Mouse (Mus musculus) neural tube, embryonic 11.5 days (tissue): Measurements from ENCODE around the gene Ccm2. TPM values are rescaled to one million over a fixed set of nuclear protein-coding genes. Genes with fewer than 3 reads are reported as not detected.

Source experiments
- ATAC-seq: fragments of 200-750 bp; cut with Nextera tagmentation; 2 replicates; pipeline ENCODE4 v1.8.0; 2017; ENCODE audit warnings: moderate number of reproducible peaks, mild to moderate bottlenecking, moderate TSS enrichment, moderate library complexity; ENCODE audit not compliant: insufficient read depth, low FRiP score, low TSS enrichment
- DNase-seq: peaks from one replicate; pipeline ENCODE4 v3.0.0-alpha.2; 2015; ENCODE audit warnings: low spot score
- H3K27ac ChIP-seq: fragments of 300-500 bp; sonication (generic); 2 replicates; pipeline ENCODE4 v1.5.1; 2014; ENCODE audit warnings: low read depth, mild to moderate bottlenecking, low read length
- H3K27me3 ChIP-seq: fragments of 300-500 bp; sonication (generic); 2 replicates; pipeline ENCODE4 v1.6.1; 2014; ENCODE audit warnings: mild to moderate bottlenecking, low read length, mixed read lengths; ENCODE audit not compliant: control insufficient read depth, insufficient read depth
- H3K36me3 ChIP-seq: fragments of 300-500 bp; sonication (generic); 2 replicates; pipeline ENCODE4 v1.6.1; 2014; ENCODE audit warnings: mild to moderate bottlenecking, low read length, moderate library complexity, mixed read lengths; ENCODE audit not compliant: control insufficient read depth, insufficient read depth
- H3K4me1 ChIP-seq: fragments of 300-500 bp; sonication (generic); 2 replicates; pipeline ENCODE4 v1.6.1; 2014; ENCODE audit warnings: low read length, mixed read lengths; ENCODE audit not compliant: control insufficient read depth, insufficient read depth
- H3K4me2 ChIP-seq: fragments of 300-500 bp; sonication (generic); 2 replicates; pipeline ENCODE4 v1.6.1; 2014; ENCODE audit warnings: low read depth, mild to moderate bottlenecking, moderate library complexity
- H3K4me3 ChIP-seq: fragments of 300-500 bp; sonication (generic); 2 replicates; pipeline ENCODE4 v1.5.1; 2014; ENCODE audit warnings: low read depth, low read length
- H3K9ac ChIP-seq: fragments of 300-500 bp; sonication (generic); 2 replicates; pipeline ENCODE4 v1.6.1; 2014; ENCODE audit warnings: mild to moderate bottlenecking, low read length
- H3K9me3 ChIP-seq: fragments of 300-500 bp; sonication (generic); 2 replicates; pipeline ENCODE4 v1.6.1; 2016; ENCODE audit warnings: low read length; ENCODE audit not compliant: control insufficient read depth
- WGBS: fragments of 180-500 bp; shearing (Covaris S2); extraction: QIAGEN DNeasy Blood & Tissue Kit; methylation state at CpG from one replicate; pipeline ENCODE4 v1.1.7; 2014; 5-methylcytosine and 5-hydroxymethylcytosine counted together
- polyA plus RNA-seq: library from polyadenylated mRNA; unstranded; fragments of >200 nt; fragmentation: Nextera tagmentation; extraction: Ambion mirVana; gene quantifications from 2 replicates; pipeline ENCODE4 v1.2.1, GENCODE M21; 2014

The Ccm2 gene
- polyA plus RNA-seq, 1 experiment from 2014 or later = 103 TPM

- peaks cover 8% of the 10 kb centered on the region; the same call in 1 of the 2 replicates for H3K27me3 ChIP-seq
- ATAC-seq (no peak), DNase-seq (no peak)
- no peak overlapping the region for H3K4me3 ChIP-seq
- H3K4me2 ChIP-seq = no peak overlapping the region
- H3K9ac ChIP-seq = no peak overlapping the region
- no peak overlapping the region for H3K27ac ChIP-seq
- H3K9me3 ChIP-seq = no peaks in the 10 kb centered on the region
- H3K4me1 ChIP-seq = peaks cover 17% of the 10 kb centered on the region; the same call in 1 of the 2 replicates
- 79% methylated on average over 9 of the region's 9 CpGs for WGBS
- H3K36me3 ChIP-seq = no peaks in the 10 kb centered on the region; the same call in 1 of the 2 replicates
Measured at GRCm38 (mm10) chr11:6602662-6603061, 56.0 kb downstream of the Ccm2 start.

- no peak overlapping the region for H3K27ac ChIP-seq
- H3K9ac ChIP-seq = no peak overlapping the region
- no peak for ATAC-seq
- peak overlapping the region; percentile 67 for H3K4me2 ChIP-seq
- H3K36me3 ChIP-seq = no peaks in the 10 kb centered on the region; the same call in 1 of the 2 replicates
- H3K9me3 ChIP-seq = no peaks in the 10 kb centered on the region
- H3K27me3 ChIP-seq = peaks cover 8% of the 10 kb centered on the region; the same call in 1 of the 2 replicates
- WGBS = 87% methylated on average over 9 of the region's 9 CpGs
- DNase-seq = no peak
- H3K4me1 ChIP-seq = peaks cover 17% of the 10 kb centered on the region; the same call in 1 of the 2 replicates
- peak overlapping the region; percentile 45; the same call in 1 of the 2 replicates for H3K4me3 ChIP-seq
Measured at GRCm38 (mm10) chr11:6603224-6603623, 56.5 kb downstream of the Ccm2 start.

GRCm38 (mm10) chr11:6603887-6604603 lies 57.4 kb downstream of the Ccm2 start:
- 25% methylated on average over 12 of the region's 12 CpGs for WGBS
- H3K9ac ChIP-seq = peak overlapping the region; percentile 64; the same call in 1 of the 2 replicates
- DNase-seq (no peak), ATAC-seq (no peak)
- H3K27ac ChIP-seq = no peak overlapping the region
- peak overlapping the region; percentile 45 for H3K4me3 ChIP-seq
- H3K4me2 ChIP-seq = peak overlapping the region; percentile 67
- H3K36me3 ChIP-seq = no peaks in the 10 kb centered on the region; the same call in 1 of the 2 replicates
- peaks cover 9% of the 10 kb centered on the region; the same call in 1 of the 2 replicates for H3K4me1 ChIP-seq
- H3K9me3 ChIP-seq = no peaks in the 10 kb centered on the region
- peaks cover 8% of the 10 kb centered on the region; the same call in 1 of the 2 replicates for H3K27me3 ChIP-seq

GRCm38 (mm10) chr11:6604604-6604936 lies 57.9 kb downstream of the Ccm2 start:
- no peaks in the 10 kb centered on the region; the same call in 1 of the 2 replicates for H3K36me3 ChIP-seq
- H3K4me1 ChIP-seq = peaks cover 6% of the 10 kb centered on the region; the same call in 1 of the 2 replicates
- peak overlapping the region; percentile 45 for H3K4me3 ChIP-seq
- H3K9ac ChIP-seq = peak overlapping the region; percentile 64
- H3K27ac ChIP-seq = no peak overlapping the region
- peaks cover 8% of the 10 kb centered on the region; the same call in 1 of the 2 replicates for H3K27me3 ChIP-seq
- H3K9me3 ChIP-seq = no peaks in the 10 kb centered on the region
- peak overlapping the region; percentile 67 for H3K4me2 ChIP-seq
- ATAC-seq (no peak), DNase-seq (no peak)

- ATAC-seq (no peak), DNase-seq (peak; percentile 42)
- peaks cover 8% of the 10 kb centered on the region; the same call in 1 of the 2 replicates for H3K27me3 ChIP-seq
- peak overlapping the region; percentile 67 for H3K4me2 ChIP-seq
- no peaks in the 10 kb centered on the region; the same call in 1 of the 2 replicates for H3K36me3 ChIP-seq
- no peaks in the 10 kb centered on the region for H3K9me3 ChIP-seq
- peaks cover 6% of the 10 kb centered on the region; the same call in 1 of the 2 replicates for H3K4me1 ChIP-seq
- H3K9ac ChIP-seq = peak overlapping the region; percentile 64
- WGBS = 17% methylated on average over 13 of the region's 13 CpGs
- peak overlapping the region; percentile 89 for H3K27ac ChIP-seq
- H3K4me3 ChIP-seq = peak overlapping the region; percentile 45
Measured at GRCm38 (mm10) chr11:6605021-6605481, 58.4 kb downstream of the Ccm2 start.

GRCm38 (mm10) chr11:6605491-6606399 lies 59.1 kb downstream of the Ccm2 start, which contains the start of gene Nacad:
Gene Nacad (minus strand): TSS chr11:6606053.
- H3K27me3 ChIP-seq = peaks cover 8% of the 10 kb centered on the region; the same call in 1 of the 2 replicates
- H3K4me1 ChIP-seq = peaks cover 6% of the 10 kb centered on the region; the same call in 1 of the 2 replicates
- no peaks in the 10 kb centered on the region; the same call in 1 of the 2 replicates for H3K36me3 ChIP-seq
- H3K9ac ChIP-seq = peak within 1 kb of the TSS; percentile 64
- peak within 1 kb of the TSS; percentile 89 for H3K27ac ChIP-seq
- 8% methylated on average over 32 of the region's 41 CpGs for WGBS
- DNase-seq (peak; percentile 78), ATAC-seq (peak; percentile 87)
- H3K9me3 ChIP-seq = no peaks in the 10 kb centered on the region
- H3K4me2 ChIP-seq = peak within 1 kb of the TSS; percentile 67
- H3K4me3 ChIP-seq = peak within 1 kb of the TSS; percentile 45

GRCm38 (mm10) chr11:6615250-6616205 lies 68.8 kb downstream of the Ccm2 start:
- Histone ChIP-seq H3K4me2 (no peak overlapping the region), H3K4me1 (no peaks in the 10 kb centered on the region), H3K27ac (no peak overlapping the region), H3K9me3 (no peaks in the 10 kb centered on the region), H3K27me3 (no peaks in the 10 kb centered on the region), H3K9ac (no peak overlapping the region), H3K4me3 (no peak overlapping the region), H3K36me3 (peaks cover 47% of the 10 kb centered on the region)
- WGBS = 96% methylated on average over 12 of the region's 12 CpGs
- DNase-seq (no peak), ATAC-seq (no peak)
